Comparison of ENCODE assay signal across 8 mouse cellular contexts in the genomic region with DNA sequence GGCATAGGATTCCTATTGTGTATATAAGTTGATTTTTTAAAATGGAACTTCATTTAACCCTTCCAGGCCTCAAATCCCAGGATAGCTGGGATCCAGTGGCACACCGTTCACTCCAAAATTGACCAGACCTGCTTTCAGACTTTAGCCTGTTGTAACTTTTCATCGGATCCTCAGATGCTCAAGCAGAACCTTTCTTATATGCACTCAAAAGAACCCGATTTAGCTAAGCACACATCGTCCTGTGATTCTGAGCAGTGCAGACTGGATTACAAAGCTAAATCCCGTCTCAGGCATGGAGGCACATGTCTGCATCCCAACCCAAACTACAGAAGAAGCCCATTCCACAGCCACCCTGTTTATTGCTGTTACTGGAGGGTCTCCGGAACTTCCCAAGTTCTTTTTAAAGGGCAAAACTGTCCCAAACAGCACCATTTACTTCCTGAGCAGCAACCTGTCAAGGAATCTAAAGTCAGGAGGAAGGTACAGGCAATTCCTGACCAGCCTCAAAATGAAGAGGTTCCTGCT. TPM values are rescaled to one million over a fixed set of nuclear protein-coding genes. Genes with fewer than 3 reads are reported as not detected.
A peak's percentile ranks its signal among the peaks of the same experiment; 100 is the strongest.
DNase-seq lines count a peak whose midpoint lies in the region; ATAC-seq and TF ChIP-seq lines count a peak whose summit lies in the region.

No protein-coding gene starts in this region.

- H3K4me1 ChIP-seq in kidney, embryonic 16.5 days (ENCODE audit: insufficient read depth, low read length): peaks cover 46% of the 10 kb centered on the region
- peaks cover 15% of the 10 kb centered on the region for H3K4me1 ChIP-seq in bone marrow macrophage, adult 2 months (ENCODE audit: control insufficient read depth, insufficient read depth, low read length)
- peaks cover 40% of the 10 kb centered on the region for H3K4me1 ChIP-seq in hindbrain, embryonic 12.5 days
- peaks cover 48% of the 10 kb centered on the region for H3K4me1 ChIP-seq in midbrain, embryonic 13.5 days (replicated peaks)

- peak overlapping the region; percentile 94 for H3K9ac ChIP-seq in kidney, embryonic 16.5 days (replicated peaks; ENCODE audit: low read length)
- H3K9ac ChIP-seq in hindbrain, embryonic 12.5 days: peak overlapping the region; percentile 98
- peak overlapping the region; percentile 97 for H3K9ac ChIP-seq in midbrain, embryonic 13.5 days (replicated peaks)

- H3K4me2 ChIP-seq in kidney, embryonic 16.5 days (replicated peaks; ENCODE audit: low read depth, low read length): peak overlapping the region; percentile 92
- H3K4me2 ChIP-seq in hindbrain, embryonic 12.5 days (replicated peaks): peak overlapping the region; percentile 97
- peak overlapping the region; percentile 75 for H3K4me2 ChIP-seq in midbrain, embryonic 13.5 days (replicated peaks)

- TF ChIP-seq POLR2A in bone marrow macrophage, adult 2 months (IDR thresholded peaks at IDR 0.05; ENCODE audit: borderline replicate concordance, low read depth, low read length): no peak

- 0% methylated on average over 6 of the region's 6 CpGs for WGBS in kidney, embryonic 16.5 days
- WGBS in hindbrain, embryonic 12.5 days: 2% methylated on average over 6 of the region's 6 CpGs
- under 1% methylated on average over 6 of the region's 6 CpGs for WGBS in midbrain, embryonic 13.5 days

- H3K4me3 ChIP-seq in kidney, embryonic 16.5 days (ENCODE audit: low read length): peak overlapping the region; percentile 88
- H3K4me3 ChIP-seq in bone marrow macrophage, adult 2 months (ENCODE audit: insufficient read depth, low read length): peak overlapping the region; percentile 72
- peak overlapping the region; percentile 87 for H3K4me3 ChIP-seq in hindbrain, embryonic 12.5 days
- peak overlapping the region; percentile 65 for H3K4me3 ChIP-seq in midbrain, embryonic 13.5 days (replicated peaks)

- TF ChIP-seq CTCF in bone marrow macrophage, adult 2 months (IDR thresholded peaks at IDR 0.05; ENCODE audit: low read depth, low read length): no peak

- H3K27me3 ChIP-seq in kidney, embryonic 16.5 days (ENCODE audit: insufficient read depth, low read length): no peaks in the 10 kb centered on the region
- peaks cover 4% of the 10 kb centered on the region; the same call in 1 of the 2 replicates for H3K27me3 ChIP-seq in hindbrain, embryonic 12.5 days
- no peaks in the 10 kb centered on the region for H3K27me3 ChIP-seq in midbrain, embryonic 13.5 days

- no peak for DNase-seq in kidney, adult 11 months
- DNase-seq in layer of hippocampus, postnatal 36 days: no peak
- no peak for DNase-seq in thymus, adult 18-20 months

- no peak for ATAC-seq in kidney, embryonic 16.5 days (ENCODE audit: low FRiP score, low TSS enrichment)
- no peak for ATAC-seq in hindbrain, embryonic 12.5 days (ENCODE audit: low FRiP score)
- ATAC-seq in midbrain, embryonic 13.5 days: no peak
- ATAC-seq in cerebellum, adult (ENCODE audit: insufficient number of reproducible peaks, low FRiP score, low TSS enrichment): no peak

- peaks cover 36% of the 10 kb centered on the region for H3K36me3 ChIP-seq in kidney, embryonic 16.5 days (ENCODE audit: insufficient read depth, low read length)
- peaks cover 27% of the 10 kb centered on the region for H3K36me3 ChIP-seq in hindbrain, embryonic 12.5 days
- H3K36me3 ChIP-seq in midbrain, embryonic 13.5 days: peaks cover 31% of the 10 kb centered on the region

- H3K9me3 ChIP-seq in kidney, embryonic 16.5 days (ENCODE audit: low read length): no peaks in the 10 kb centered on the region
- H3K9me3 ChIP-seq in hindbrain, embryonic 12.5 days (replicated peaks): no peaks in the 10 kb centered on the region
- no peaks in the 10 kb centered on the region for H3K9me3 ChIP-seq in midbrain, embryonic 13.5 days

- peak overlapping the region; percentile 95 for H3K27ac ChIP-seq in kidney, embryonic 16.5 days (ENCODE audit: low read length)
- H3K27ac ChIP-seq in bone marrow macrophage, adult 2 months (ENCODE audit: insufficient read depth, low read depth, low read length): peak overlapping the region; percentile 84
- peak overlapping the region; percentile 88 for H3K27ac ChIP-seq in hindbrain, embryonic 12.5 days
- peak overlapping the region; percentile 83 for H3K27ac ChIP-seq in midbrain, embryonic 13.5 days

RNA-seq across cellular contexts. Expression of gene Rpl13a, which starts 0.8 kb away (rescaled TPM):
- 1,083 and 1,117 TPM in 2 replicates for polyA plus RNA-seq in kidney, embryonic 16.5 days (2015; fragmentation: Nextera tagmentation; extraction: Ambion mirVana)
- polyA plus RNA-seq in bone marrow macrophage, adult 2 months (2012; ENCODE audit: insufficient read depth, insufficient read length, missing spikeins): 1,569 and 1,898 TPM in 2 replicates
- 977 and 1,019 TPM in 2 replicates for polyA plus RNA-seq in hindbrain, embryonic 12.5 days (2016; fragmentation: Nextera tagmentation; extraction: Ambion mirVana)
- 838 and 877 TPM in 2 replicates for polyA plus RNA-seq in midbrain, embryonic 13.5 days (2015; fragmentation: Nextera tagmentation; extraction: Ambion mirVana)
- 100 to 1,000 TPM; 788 to 817 TPM for total RNA-seq in layer of hippocampus, postnatal 36 days (2021)

RNA-seq across cellular contexts. Expression of gene Rps11, which starts 3.5 kb away (rescaled TPM):
- 1,363 and 1,408 TPM in 2 replicates for polyA plus RNA-seq in kidney, embryonic 16.5 days (2015; fragmentation: Nextera tagmentation; extraction: Ambion mirVana)
- polyA plus RNA-seq in bone marrow macrophage, adult 2 months (2012; ENCODE audit: insufficient read depth, insufficient read length, missing spikeins): 1,675 and 1,722 TPM in 2 replicates
- polyA plus RNA-seq in hindbrain, embryonic 12.5 days (2016; fragmentation: Nextera tagmentation; extraction: Ambion mirVana): 982 and 1,135 TPM in 2 replicates
- 1,074 TPM in 2 replicates for polyA plus RNA-seq in midbrain, embryonic 13.5 days (2015; fragmentation: Nextera tagmentation; extraction: Ambion mirVana)
- total RNA-seq in layer of hippocampus, postnatal 36 days (2021): 100 to 1,000 TPM; 408 to 432 TPM

RNA-seq across cellular contexts. Expression of gene Gm45713, which starts 8.3 kb away (rescaled TPM):
- 0.18 TPM in 1 of 2 replicates, not detected in the other for polyA plus RNA-seq in kidney, embryonic 16.5 days (2015; fragmentation: Nextera tagmentation; extraction: Ambion mirVana)
- polyA plus RNA-seq in bone marrow macrophage, adult 2 months (2012; ENCODE audit: insufficient read depth, insufficient read length, missing spikeins): not detected in 2 replicates
- 0.31 TPM in 1 of 2 replicates, not detected in the other for polyA plus RNA-seq in hindbrain, embryonic 12.5 days (2016; fragmentation: Nextera tagmentation; extraction: Ambion mirVana)
- 0.24 TPM in 1 of 2 replicates, not detected in the other for polyA plus RNA-seq in midbrain, embryonic 13.5 days (2015; fragmentation: Nextera tagmentation; extraction: Ambion mirVana)
- under 1 TPM in 1 of 2 experiments, not detected in 1; 0.50 TPM for total RNA-seq in layer of hippocampus, postnatal 36 days (2021)

RNA-seq across cellular contexts. Expression of gene Flt3l, which starts 8.5 kb away (rescaled TPM):
- 0.95 and 1.9 TPM in 2 replicates for polyA plus RNA-seq in kidney, embryonic 16.5 days (2015; fragmentation: Nextera tagmentation; extraction: Ambion mirVana)
- 28.2 and 30.8 TPM in 2 replicates for polyA plus RNA-seq in bone marrow macrophage, adult 2 months (2012; ENCODE audit: insufficient read depth, insufficient read length, missing spikeins)
- polyA plus RNA-seq in hindbrain, embryonic 12.5 days (2016; fragmentation: Nextera tagmentation; extraction: Ambion mirVana): 0.52 and 1.6 TPM in 2 replicates
- 0.82 and 1.3 TPM in 2 replicates for polyA plus RNA-seq in midbrain, embryonic 13.5 days (2015; fragmentation: Nextera tagmentation; extraction: Ambion mirVana)
- total RNA-seq in layer of hippocampus, postnatal 36 days (2021): 10 to 100 TPM in 1 of 2 experiments, 1 to 10 TPM in 1; 7.0 to 10.1 TPM

RNA-seq across cellular contexts. Expression of gene Fcgrt, which starts 24.1 kb away (rescaled TPM):
- 93.7 and 114 TPM in 2 replicates for polyA plus RNA-seq in kidney, embryonic 16.5 days (2015; fragmentation: Nextera tagmentation; extraction: Ambion mirVana)
- polyA plus RNA-seq in bone marrow macrophage, adult 2 months (2012; ENCODE audit: insufficient read depth, insufficient read length, missing spikeins): 149 and 150 TPM in 2 replicates
- 20.2 and 21.0 TPM in 2 replicates for polyA plus RNA-seq in hindbrain, embryonic 12.5 days (2016; fragmentation: Nextera tagmentation; extraction: Ambion mirVana)
- 17.6 and 18.4 TPM in 2 replicates for polyA plus RNA-seq in midbrain, embryonic 13.5 days (2015; fragmentation: Nextera tagmentation; extraction: Ambion mirVana)
- 10 to 100 TPM; 16.7 to 18.5 TPM for total RNA-seq in layer of hippocampus, postnatal 36 days (2021)
